Mouse (Mus musculus) MEL (cell line): Measurements from ENCODE around the gene Pan2. TPM values are rescaled to one million over a fixed set of nuclear protein-coding genes. Genes with fewer than 3 reads are reported as not detected.

Source experiments
- DNase-seq: peaks from one replicate; pipeline ENCODE4 v3.0.0; 2011; ENCODE audit warnings: low read depth, low spot score
- H3K27ac ChIP-seq: 2 replicates; pipeline ENCODE4 v1.5.1; 2012; ENCODE audit warnings: low read depth, mild to moderate bottlenecking, control low read depth, low read length, moderate library complexity; ENCODE audit not compliant: control insufficient read depth
- H3K27me3 ChIP-seq, 2 experiments: fragments of 150-350 bp in 1 of 2; sonication (generic) in 1 of 2; 2 replicates each; pipeline ENCODE4 v1.6.1; 2012; ENCODE audit warnings: low read length in 2 of 2, mild to moderate bottlenecking in 2 of 2, improper control_type of control experiment in 1 of 2, moderate library complexity in 1 of 2; ENCODE audit not compliant: insufficient read depth in 2 of 2, control insufficient read depth in 1 of 2
- H3K36me3 ChIP-seq, 2 experiments: 2 replicates each; pipeline ENCODE4 v1.6.1; 2012 to 2014; ENCODE audit warnings: low read length in 2 of 2, improper control_type of control experiment in 1 of 2, inconsistent platforms in 1 of 2, mild to moderate bottlenecking in 1 of 2; ENCODE audit not compliant: insufficient read depth in 2 of 2, control insufficient read depth in 1 of 2
- H3K4me1 ChIP-seq, 2 experiments: fragments of 150-350 bp in 1 of 2; sonication (generic) in 1 of 2; 2 replicates each; pipeline ENCODE4 v1.6.1; 2012; ENCODE audit warnings: low read length in 2 of 2, improper control_type of control experiment in 1 of 2, mild to moderate bottlenecking in 1 of 2; ENCODE audit not compliant: insufficient read depth in 2 of 2, control insufficient read depth in 1 of 2
- H3K4me3 ChIP-seq, 2 experiments: fragments of 150-350 bp in 1 of 2; sonication (generic) in 1 of 2; 2 replicates each; pipeline ENCODE4 v1.5.1; 2012; ENCODE audit warnings: low read depth in 2 of 2, low read length in 2 of 2, mild to moderate bottlenecking in 2 of 2, moderate library complexity in 2 of 2, control low read depth in 1 of 2, improper control_type of control experiment in 1 of 2; ENCODE audit not compliant: control insufficient read depth in 1 of 2, insufficient read depth in 1 of 2
- H3K79me2 ChIP-seq: 2 replicates; pipeline ENCODE4 v1.6.1; 2012; ENCODE audit warnings: mild to moderate bottlenecking, low read length, moderate library complexity; ENCODE audit not compliant: control insufficient read depth, poor library complexity, insufficient read depth
- H3K9ac ChIP-seq: 2 replicates; pipeline ENCODE4 v1.6.1; 2012; ENCODE audit warnings: low read depth, mild to moderate bottlenecking, control low read depth, low read length, moderate library complexity; ENCODE audit not compliant: control insufficient read depth, poor library complexity, severe bottlenecking
- H3K9me3 ChIP-seq: fragments of 150-350 bp; sonication (generic); replicated peaks from 2 replicates; pipeline ENCODE4 v1.6.1; 2012; ENCODE audit warnings: mild to moderate bottlenecking, low read length, improper control_type of control experiment, moderate library complexity; ENCODE audit not compliant: insufficient read depth
- CHD1 ChIP-seq: IDR thresholded peaks from 2 replicates; pipeline ENCODE4 v1.6.1; 2012; ENCODE audit warnings: low read depth, mild to moderate bottlenecking, inconsistent platforms, low read length, improper control_type of control experiment
- CHD2 ChIP-seq: IDR thresholded peaks from 2 replicates; pipeline ENCODE4 v1.6.1; 2011; ENCODE audit warnings: low read length, improper control_type of control experiment
- CTCF ChIP-seq, 3 experiments: IDR thresholded peaks in 2 of 3; conservative IDR thresholded peaks in 1 of 3; 2 replicates each; pipeline ENCODE4 v1.5.1; 2011 to 2012; ENCODE audit warnings: low read length in 3 of 3, low read depth in 2 of 3, mild to moderate bottlenecking in 2 of 3, improper control_type of control experiment in 1 of 3, inconsistent platforms in 1 of 3, mixed read lengths in 1 of 3, moderate library complexity in 1 of 3; ENCODE audit not compliant: control insufficient read depth in 1 of 3, insufficient read depth in 1 of 3, poor library complexity in 1 of 3, severe bottlenecking in 1 of 3
- ELF1 ChIP-seq: IDR thresholded peaks from 2 replicates; pipeline ENCODE4 v1.6.1; 2014; ENCODE audit warnings: low read depth, mild to moderate bottlenecking, inconsistent platforms, low read length, improper control_type of control experiment, moderate library complexity
- EP300 ChIP-seq, 2 experiments: IDR thresholded peaks; 2 replicates each; pipeline ENCODE4 v1.6.1; 2011; ENCODE audit warnings: improper control_type of control experiment in 2 of 2, low read length in 2 of 2, low read depth in 1 of 2, mild to moderate bottlenecking in 1 of 2
- ETS1 ChIP-seq: IDR thresholded peaks from 2 replicates; pipeline ENCODE4 v1.6.1; 2012; ENCODE audit warnings: low read depth, mild to moderate bottlenecking, inconsistent platforms, low read length, improper control_type of control experiment, moderate library complexity
- GABPA ChIP-seq: IDR thresholded peaks from 2 replicates; pipeline ENCODE4 v1.6.1; 2012; ENCODE audit warnings: low read depth, mild to moderate bottlenecking, inconsistent platforms, low read length, improper control_type of control experiment, moderate library complexity
- GATA1 ChIP-seq: IDR thresholded peaks from 2 replicates; pipeline ENCODE4 v1.6.1; 2011; ENCODE audit warnings: low read depth, low read length, improper control_type of control experiment
- HCFC1 ChIP-seq: IDR thresholded peaks from 2 replicates; pipeline ENCODE4 v1.6.1; 2012; ENCODE audit warnings: low read depth, mild to moderate bottlenecking, inconsistent platforms, low read length, improper control_type of control experiment, moderate library complexity
- MAZ ChIP-seq: IDR thresholded peaks from 2 replicates; pipeline ENCODE4 v1.6.1; 2012; ENCODE audit warnings: low read depth, mild to moderate bottlenecking, inconsistent platforms, low read length, improper control_type of control experiment
- MEF2A ChIP-seq: IDR thresholded peaks from 2 replicates; pipeline ENCODE4 v1.6.1; 2014; ENCODE audit warnings: low read depth, mild to moderate bottlenecking, inconsistent platforms, low read length, improper control_type of control experiment; ENCODE audit not compliant: poor library complexity, insufficient replicate concordance, severe bottlenecking; ENCODE audit errors: extremely low read depth
- MXI1 ChIP-seq: IDR thresholded peaks from 2 replicates; pipeline ENCODE4 v1.6.1; 2011; ENCODE audit warnings: mild to moderate bottlenecking, low read depth, low read length, improper control_type of control experiment
- NELFE ChIP-seq: IDR thresholded peaks from 2 replicates; pipeline ENCODE4 v1.6.1; 2011; ENCODE audit warnings: low read depth, low read length, improper control_type of control experiment
- POLR2A ChIP-seq, 2 experiments: IDR thresholded peaks; 2 replicates each; pipeline ENCODE4 v1.6.1; 2011 to 2012; ENCODE audit warnings: low read length in 2 of 2, mild to moderate bottlenecking in 2 of 2, control low read depth in 1 of 2, improper control_type of control experiment in 1 of 2, low read depth in 1 of 2, moderate library complexity in 1 of 2; ENCODE audit not compliant: control insufficient read depth in 1 of 2, insufficient read depth in 1 of 2, poor library complexity in 1 of 2
- POLR2AphosphoS2 ChIP-seq: IDR thresholded peaks from 2 replicates; pipeline ENCODE4 v1.6.1; 2011; ENCODE audit warnings: low read length, improper control_type of control experiment
- TAL1 ChIP-seq: IDR thresholded peaks from 2 replicates; pipeline ENCODE4 v1.6.1; 2012; ENCODE audit warnings: mild to moderate bottlenecking, inconsistent platforms, low read length, moderate library complexity, mixed read lengths
- UBTF ChIP-seq: IDR thresholded peaks from 2 replicates; pipeline ENCODE4 v1.6.1; 2012; ENCODE audit warnings: low read depth, mild to moderate bottlenecking, inconsistent platforms, low read length, improper control_type of control experiment, moderate library complexity, borderline replicate concordance; ENCODE audit not compliant: insufficient read depth
- USF2 ChIP-seq, 2 experiments: IDR thresholded peaks; 2 replicates each; pipeline ENCODE4 v1.6.1; 2011 to 2012; ENCODE audit warnings: improper control_type of control experiment in 2 of 2, low read length in 2 of 2, borderline replicate concordance in 1 of 2, inconsistent platforms in 1 of 2, low read depth in 1 of 2, mild to moderate bottlenecking in 1 of 2; ENCODE audit not compliant: insufficient read depth in 1 of 2
- ZMIZ1 ChIP-seq: IDR thresholded peaks from 2 replicates; pipeline ENCODE4 v1.6.1; 2012; ENCODE audit warnings: low read depth, mild to moderate bottlenecking, inconsistent platforms, low read length, improper control_type of control experiment, moderate library complexity
- ZNF384 ChIP-seq: IDR thresholded peaks from 2 replicates; pipeline ENCODE4 v1.6.1; 2012; ENCODE audit warnings: low read depth, mild to moderate bottlenecking, inconsistent platforms, low read length, improper control_type of control experiment
- polyA plus RNA-seq, 2 experiments: library from polyadenylated mRNA; stranded (reverse) in 1 of 2; unstranded in 1 of 2; fragments of >175 nt in 1 of 2; fragments of >200 nt in 1 of 2; gene quantifications; 2 replicates each; pipeline versions ENCODE4 v1.2.1 to v1.2.4; 2012; ENCODE audit warnings: low replicate concordance in 2 of 2, low read depth in 1 of 2; ENCODE audit not compliant: insufficient read length in 2 of 2, insufficient read depth in 1 of 2, missing spikeins in 1 of 2
- total RNA-seq: library from RNA; depleted of rRNA; stranded (reverse); fragments of 300-350 nt; gene quantifications from 2 replicates; pipeline ENCODE4 v1.2.3, GENCODE M21; 2012

The Pan2 gene
- total and polyA plus RNA-seq, 3 experiments: 6.8 to 28.6 TPM; not detected in 1

DNA sequence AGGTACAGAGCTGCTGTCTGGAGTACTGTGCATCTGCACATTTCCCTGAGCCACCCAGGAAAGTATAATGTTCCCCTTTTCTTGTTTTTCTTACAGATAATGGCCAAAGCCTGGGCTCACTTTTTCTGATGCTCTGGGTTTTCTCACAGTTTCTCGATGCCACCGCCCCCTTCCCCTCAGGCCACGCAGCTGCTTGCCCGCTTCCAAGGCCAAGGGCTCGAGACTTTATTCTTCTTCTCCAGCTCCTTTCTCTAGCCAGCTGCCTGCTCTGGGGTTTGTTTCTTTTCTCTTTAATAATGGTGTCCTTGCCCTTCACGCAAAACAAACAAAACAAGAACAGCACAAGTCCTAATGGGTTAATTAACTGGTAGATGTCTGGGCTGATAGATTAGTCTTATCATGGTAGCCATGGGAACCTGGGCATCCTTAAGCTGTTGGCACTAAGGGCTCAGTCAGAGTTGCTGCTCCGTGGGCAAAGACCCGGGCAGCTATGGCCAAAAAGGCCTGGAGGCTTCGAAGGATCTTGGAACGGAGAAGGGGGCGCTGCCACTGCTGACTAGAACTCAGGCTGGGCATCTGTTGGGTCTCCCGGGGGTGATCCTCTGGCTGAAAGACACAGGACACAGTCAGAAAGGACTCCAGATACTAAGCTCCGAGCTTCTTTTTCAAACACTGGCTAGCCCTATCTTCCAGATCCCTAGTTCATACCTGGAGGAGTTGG, 6.6 kb upstream of the Pan2 start:
- TF ChIP-seq POLR2AphosphoS2 (no peak), GATA1 (0 out of 2 replicates have a peak, but pooled peaks have one; percentile 7)
- Histone ChIP-seq H3K27ac (no peak overlapping the region), H3K4me3 (no peak overlapping the region), H3K9me3 (no peaks in the 10 kb centered on the region), H3K27me3 (no peaks in the 10 kb centered on the region), H3K4me1 (peaks cover 0 to 24% of the 10 kb centered on the region in 2 experiments; a peak in 2 of 4 replicates), H3K36me3 (peaks cover 0 to 15% of the 10 kb centered on the region in 2 experiments; a peak in 2 of 4 replicates), H3K79me2 (no peaks in the 10 kb centered on the region), H3K9ac (peak overlapping the region; percentile 20; the same call in 1 of the 2 replicates)
- DNase-seq: peak; percentile 44

DNA sequence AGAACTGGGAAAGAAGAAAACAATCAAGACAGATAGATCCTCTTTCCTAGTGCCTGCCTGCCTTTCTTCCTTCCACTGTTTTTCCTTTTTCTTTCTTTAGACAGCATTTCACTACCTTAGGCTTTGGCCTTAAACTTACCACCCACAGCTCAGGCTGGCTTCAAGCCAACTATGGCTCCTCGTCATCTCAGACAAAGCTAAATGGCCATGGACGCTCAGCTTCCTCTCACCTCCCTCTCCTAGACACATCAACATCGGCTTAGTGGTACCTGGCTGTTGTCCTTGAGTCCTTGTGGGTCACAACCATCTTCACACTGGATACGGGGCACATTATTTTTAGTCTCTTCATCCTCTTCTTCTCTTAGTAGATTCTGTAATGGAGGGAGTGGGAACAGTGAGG, 5.9 kb upstream of the Pan2 start:
- Histone ChIP-seq H3K27me3 (no peaks in the 10 kb centered on the region), H3K4me1 (peaks cover 0 to 24% of the 10 kb centered on the region in 2 experiments; a peak in 3 of 4 replicates), H3K9ac (no peak overlapping the region), H3K36me3 (peaks cover 0 to 18% of the 10 kb centered on the region in 2 experiments; a peak in 2 of 4 replicates), H3K27ac (no peak overlapping the region), H3K9me3 (no peaks in the 10 kb centered on the region)
- TF ChIP-seq NELFE (no peak), CHD1 (no peak), POLR2A (IDR thresholded peaks at IDR 0.05; ENCODE audit: control insufficient read depth in 1 of 2, insufficient read depth in 1 of 2, low read depth in 1 of 2, low read length in 2 of 2, poor library complexity in 1 of 2) (no peak), USF2 (IDR thresholded peaks at IDR 0.05; ENCODE audit: borderline replicate concordance in 1 of 2, insufficient read depth in 1 of 2, low read depth in 1 of 2, low read length in 2 of 2) (no peak), ZNF384 (no peak), TAL1 (no peak), MEF2A (no peak), UBTF (no peak), GATA1 (no peak), ETS1 (no peak), HCFC1 (no peak), MXI1 (no peak), EP300 (IDR thresholded peaks at IDR 0.05; ENCODE audit: low read depth in 1 of 2, low read length in 2 of 2) (no peak), CHD2 (no peak), MAZ (no peak), ZMIZ1 (no peak), GABPA (no peak), CTCF (IDR thresholded peaks at IDR 0.05 in 2 of 3, conservative IDR thresholded peaks at IDR 0.05 in 1 of 3; ENCODE audit: control insufficient read depth in 1 of 3, insufficient read depth in 1 of 3, low read depth in 2 of 3, low read length in 3 of 3, poor library complexity in 1 of 3, severe bottlenecking in 1 of 3) (no peak), ELF1 (no peak)
- TF ChIP-seq, all 39 proteins: peak for 0
- no peak overlapping the region for H3K4me3 ChIP-seq
- DNase-seq: peak; percentile 23
- no peaks in the 10 kb centered on the region for H3K79me2 ChIP-seq
